Mouse (Mus musculus) thymus, postnatal 25 days (tissue): ENCODE results near the gene Nbas.

Experiments used
- DNase-seq: peaks from one replicate; pipeline ENCODE4 v3.0.0; 2022

Nbas gene

DNA sequence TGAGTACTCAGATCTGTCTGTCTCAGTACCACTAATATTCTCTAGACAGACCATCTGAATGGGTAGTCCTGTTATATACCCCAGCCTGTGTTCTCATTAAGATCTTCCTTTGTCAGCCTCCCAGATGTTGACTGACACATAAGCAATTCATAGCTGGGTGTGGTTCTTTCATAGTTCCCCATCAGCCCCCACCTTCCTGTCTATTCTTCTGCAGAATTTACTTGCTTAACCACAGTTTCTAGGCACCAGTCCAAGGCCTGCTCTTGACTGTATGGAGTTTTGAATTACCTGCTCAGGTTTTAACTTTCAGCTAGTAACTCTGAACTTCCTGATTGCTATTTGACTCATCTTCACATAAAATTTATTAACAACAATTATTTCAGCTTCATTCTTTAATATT lies 141.3 kb downstream of the Nbas start:
- peak; percentile 3 for DNase-seq

DNA sequence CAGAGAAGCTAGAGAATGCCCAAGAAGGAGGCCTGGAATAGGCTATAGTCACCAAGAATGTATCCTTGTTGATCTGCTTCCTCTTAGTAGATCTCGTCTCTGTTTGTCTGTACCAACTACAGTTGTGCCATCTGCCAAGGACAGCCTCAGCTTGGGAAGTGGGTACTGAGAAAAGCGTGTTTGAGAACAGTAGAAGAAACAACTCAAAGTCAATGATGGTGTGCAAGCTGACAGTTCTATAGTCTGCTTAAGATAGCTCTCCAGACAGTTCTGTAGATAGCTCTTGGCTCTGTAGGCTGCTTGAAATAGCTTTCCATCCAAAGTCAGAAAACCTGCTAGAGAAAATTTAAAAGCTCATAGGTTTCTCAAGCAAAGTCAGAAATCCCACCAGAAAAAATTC lies 149.7 kb downstream of the Nbas start:
- DNase-seq = no peak

DNA sequence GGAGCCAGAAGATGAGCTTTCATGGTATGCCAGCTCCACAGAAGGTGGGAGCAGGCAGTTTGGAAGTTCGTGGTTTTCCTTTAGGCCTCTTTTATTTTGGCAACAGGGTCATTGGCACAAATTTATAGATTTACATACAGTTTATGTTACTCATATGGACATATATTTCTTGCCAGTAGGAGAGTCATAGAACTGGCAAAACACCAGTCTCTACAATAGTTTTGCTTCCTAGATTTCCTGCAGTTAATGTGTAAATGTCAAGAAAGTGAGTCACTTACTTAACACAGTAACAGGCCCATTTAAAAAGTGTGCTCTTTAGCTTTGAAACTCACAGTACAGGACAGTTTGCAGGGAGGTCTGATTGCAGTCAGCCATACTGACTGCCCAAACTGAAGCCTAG lies 161.3 kb downstream of the Nbas start:
- DNase-seq = no peak

DNA sequence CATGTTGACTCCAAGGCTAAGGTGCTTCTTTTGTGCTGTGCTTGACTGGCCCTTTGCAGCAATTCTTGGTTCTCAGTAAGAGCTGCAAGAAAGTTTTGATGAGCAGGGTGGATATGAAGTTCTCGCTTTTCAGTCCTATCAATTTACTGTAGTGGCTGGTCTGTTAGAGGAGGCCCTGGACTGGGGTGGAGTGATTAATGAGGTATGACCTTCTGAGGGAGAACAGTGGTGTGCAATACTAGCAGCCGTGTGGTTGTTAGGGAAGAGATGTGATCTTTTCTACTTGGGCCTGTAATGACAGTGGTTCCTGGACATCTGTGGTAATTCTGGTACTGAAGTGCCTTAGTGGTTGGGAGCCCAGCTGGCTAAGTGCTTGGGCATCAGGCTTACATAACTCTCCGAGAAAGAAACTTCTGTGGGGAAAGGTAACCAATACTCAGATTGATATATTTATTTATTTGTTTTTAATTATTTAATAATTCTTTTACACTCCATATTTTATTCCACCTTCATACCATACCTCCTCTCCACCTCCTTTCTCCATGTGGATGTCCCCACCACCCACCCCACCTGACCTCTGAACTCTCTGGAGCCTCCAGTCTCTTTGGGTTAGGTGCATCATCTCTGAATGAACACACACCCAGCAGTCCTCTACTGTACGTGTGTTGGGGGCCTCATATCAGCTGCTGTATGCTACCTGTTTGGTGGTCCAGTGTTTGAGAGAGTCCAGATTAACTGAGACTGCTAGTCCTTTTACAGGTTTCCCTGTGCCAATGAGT lies 175.9 kb downstream of the Nbas start:
- no peak for DNase-seq

DNA sequence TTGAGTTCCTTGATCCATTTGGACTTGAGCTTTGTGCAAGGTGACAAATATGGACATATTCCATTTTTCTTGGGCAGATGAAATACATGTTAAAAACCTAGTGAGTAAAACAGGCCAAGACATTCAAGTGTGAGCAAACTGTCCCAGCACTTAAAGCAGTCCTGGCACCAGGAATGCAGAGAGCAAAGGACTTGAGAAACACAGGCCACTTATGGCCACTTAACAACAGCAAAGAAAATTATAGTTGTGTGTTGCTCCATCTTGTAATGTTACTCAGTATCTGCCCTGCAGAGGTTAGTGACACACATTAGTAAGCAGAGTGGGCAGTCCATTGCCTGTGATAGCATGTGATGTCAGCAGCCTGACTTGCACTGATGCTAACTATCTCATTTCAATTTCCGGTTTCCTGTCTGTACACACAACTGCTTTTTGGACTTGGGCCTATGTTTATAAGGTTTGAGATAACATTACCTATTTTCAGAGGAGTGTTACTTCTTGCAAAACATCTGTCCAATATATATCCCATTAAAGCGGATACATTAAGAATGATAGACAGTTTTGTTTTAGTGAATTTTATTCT lies 176.6 kb downstream of the Nbas start:
- DNase-seq = no peak

DNA sequence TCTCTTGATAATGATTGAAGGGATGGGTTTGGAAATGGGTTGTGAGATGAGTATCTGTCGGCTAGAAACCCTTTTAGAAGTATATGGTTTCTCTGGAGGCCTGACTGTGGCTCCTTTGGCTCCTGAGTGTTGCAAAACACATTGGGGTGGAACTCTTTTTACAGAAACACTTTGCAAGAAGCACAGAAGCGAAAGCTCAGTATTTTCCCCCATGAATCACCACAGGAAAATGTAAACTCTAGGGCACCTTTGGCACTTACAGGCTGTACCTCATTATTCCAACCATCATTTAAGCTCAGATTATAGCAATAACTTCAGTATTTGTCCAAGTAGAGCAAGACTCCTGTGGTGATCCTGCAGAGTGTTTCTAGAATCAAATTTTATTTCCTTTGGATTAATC lies 180.0 kb downstream of the Nbas start:
- no peak for DNase-seq

DNA sequence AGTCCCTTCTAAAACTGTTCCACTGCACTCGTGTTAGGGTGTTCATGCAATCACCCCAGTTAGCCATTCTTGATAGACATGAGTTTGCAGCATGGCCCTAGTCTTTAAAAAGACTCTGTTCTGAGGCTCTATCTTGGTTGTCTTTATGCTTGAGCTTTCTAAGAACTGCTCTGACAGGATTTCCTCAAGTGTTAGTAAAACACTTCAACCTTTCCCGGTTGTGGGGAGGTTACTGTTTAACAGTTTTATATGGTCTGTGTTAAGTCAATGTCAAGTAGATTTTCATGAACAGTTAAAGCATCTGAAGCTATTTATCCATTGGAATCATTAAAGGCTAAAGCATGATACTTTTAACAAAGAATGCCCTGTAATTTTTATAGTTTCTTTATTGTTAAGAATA lies 183.1 kb downstream of the Nbas start:
- DNase-seq = no peak

DNA sequence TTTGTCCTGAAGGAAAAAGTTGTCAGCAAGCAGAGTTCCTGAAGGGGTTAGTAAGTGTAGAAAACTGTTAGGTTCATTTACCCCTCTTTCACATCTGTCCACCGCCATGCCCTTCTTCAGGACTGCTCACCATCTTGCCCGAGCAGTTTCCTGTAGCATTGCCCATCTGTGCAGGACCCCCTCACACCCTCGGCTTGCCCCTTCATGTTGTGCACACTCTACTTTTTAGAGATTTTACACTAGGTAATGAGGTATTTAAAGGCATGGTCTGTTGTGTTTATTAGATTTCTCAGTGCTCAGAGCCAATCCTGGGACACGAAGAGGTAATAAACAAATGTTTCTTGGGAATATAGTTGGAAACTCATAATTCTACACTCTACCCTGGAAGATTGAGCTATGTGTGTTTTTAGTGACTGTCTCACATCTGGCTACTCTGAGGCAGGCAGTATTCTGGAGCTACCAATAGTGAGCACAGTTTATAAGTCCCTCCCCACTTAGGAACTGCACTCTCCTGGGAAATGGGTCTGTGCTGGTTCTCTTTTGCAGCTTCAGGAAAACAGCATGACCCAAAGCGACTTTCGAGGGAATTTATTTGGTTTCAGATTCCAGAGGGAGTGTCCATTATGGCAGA lies 191.4 kb downstream of the Nbas start:
- no peak for DNase-seq

DNA sequence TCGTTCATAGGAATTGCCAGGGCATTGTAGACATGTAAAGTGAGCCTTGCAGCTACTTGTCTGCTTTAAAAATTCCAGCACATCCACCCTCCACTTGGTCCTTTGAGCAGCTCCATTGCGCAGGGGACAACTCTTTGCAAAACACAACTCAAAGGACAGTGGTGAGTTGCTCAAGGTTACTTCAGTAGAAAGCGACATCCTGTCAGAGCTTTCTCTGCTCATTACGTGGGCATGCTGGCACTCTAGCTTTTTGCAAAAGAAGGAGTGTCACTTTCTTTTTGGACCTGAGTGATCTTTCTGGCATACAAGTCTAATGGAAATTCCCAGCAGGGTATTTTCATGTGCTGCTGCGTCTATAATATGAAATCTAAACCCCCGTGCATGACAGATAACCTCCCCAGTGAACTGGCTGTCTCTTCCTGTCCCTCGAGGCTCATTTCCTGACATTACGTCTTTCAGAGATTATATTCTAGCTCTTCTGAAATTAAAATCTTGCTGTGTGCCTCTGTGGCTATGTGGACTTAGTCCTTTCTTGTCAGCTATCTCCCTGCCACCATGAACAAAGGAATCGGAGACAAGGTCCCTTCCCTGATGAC lies 192.7 kb downstream of the Nbas start:
- no peak for DNase-seq

DNA sequence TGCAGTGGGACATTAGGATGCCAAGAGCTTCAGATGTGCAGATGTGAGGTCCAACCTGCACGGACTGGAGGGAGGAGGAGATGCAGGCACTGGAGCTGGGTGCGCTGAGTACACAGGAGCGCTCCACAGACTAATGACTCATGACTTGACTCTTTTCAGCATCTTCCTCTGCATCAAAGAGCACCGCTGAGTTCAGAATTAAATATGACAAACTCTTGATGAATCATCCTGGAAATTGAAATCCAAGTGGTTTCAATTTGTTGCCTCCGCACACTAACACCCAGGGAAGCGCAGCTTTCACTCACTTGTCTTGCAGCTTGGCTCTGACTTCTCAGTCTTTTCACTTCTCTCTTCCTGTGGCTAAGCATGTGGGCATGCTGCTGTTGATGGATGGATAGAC lies 193.5 kb downstream of the Nbas start:
- no peak for DNase-seq

DNA sequence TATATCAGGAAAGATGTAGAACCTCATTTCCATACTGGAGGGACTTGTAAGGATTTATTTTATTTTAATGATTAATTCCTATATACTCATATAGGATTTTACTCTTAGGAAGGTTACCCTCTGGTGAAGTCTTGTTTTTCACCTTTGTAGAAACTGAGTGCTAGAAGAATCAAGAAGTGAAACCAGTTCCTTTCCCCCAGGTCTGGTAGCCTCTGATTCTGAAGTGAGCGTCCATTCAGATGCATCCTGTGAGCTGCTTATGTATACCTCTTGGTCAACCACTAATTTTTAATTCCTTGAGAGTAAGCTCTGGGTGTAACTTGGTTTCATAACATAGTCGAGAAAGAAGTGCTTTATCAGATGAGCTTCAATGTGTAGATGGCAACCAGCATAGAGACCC lies 196.6 kb downstream of the Nbas start:
- no peak for DNase-seq

DNA sequence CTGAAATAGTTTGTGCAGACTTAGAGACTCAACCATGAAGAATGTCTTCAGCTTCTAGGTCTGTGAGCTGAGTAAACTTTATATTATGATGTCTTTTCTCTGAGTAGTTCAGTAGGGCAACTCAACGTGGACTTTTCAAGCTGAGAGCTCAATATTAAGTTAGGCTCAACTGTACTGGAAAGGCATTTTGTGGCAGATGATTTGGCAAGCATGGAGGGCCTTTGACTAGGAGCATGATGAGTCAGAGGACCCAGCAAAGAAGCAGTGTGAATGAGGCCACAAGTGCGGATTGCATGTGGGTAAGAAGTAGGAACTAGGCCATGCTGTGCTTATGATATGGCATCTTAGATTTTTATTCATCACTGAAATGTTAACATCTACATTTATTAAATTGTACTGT lies 205.9 kb downstream of the Nbas start:
- no peak for DNase-seq

DNA sequence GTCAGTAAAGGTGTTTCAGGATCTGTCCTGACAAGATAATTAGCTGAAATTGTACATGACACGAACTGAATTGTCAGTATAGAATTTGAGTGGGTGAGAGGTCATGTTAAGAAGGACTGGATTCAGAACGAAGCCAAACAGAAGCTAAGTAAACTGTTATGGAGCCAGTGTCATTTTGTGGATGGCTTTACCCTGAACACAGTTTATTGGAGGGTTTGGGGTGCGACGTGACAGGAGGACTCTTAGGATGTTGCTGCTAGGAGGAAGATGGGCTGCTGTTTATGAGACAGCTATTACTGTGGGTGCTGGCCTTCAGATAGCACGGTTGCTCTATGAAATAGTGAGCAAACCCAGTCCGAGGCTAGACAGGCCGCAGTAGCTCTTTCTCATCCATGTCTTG lies 210.2 kb downstream of the Nbas start:
- DNase-seq = no peak

DNA sequence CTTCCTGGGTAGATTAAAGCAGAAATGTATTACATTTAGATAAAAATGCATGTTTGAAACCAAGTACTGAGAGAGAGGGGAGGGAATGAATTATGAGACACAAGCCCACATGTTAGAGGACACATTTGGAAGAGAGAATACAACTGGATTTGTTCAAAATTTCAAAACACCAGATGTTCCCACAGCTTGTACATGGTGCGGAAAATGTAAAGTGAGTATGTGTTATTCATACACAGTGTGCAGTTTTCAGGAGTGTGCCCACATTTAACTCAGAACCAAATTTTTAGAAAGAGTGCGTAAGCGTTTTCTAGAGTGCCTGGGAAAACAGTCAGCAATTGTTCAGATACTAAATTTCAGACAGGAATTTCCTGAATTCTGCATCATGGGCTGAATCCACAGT lies 217.3 kb downstream of the Nbas start:
- DNase-seq = no peak

DNA sequence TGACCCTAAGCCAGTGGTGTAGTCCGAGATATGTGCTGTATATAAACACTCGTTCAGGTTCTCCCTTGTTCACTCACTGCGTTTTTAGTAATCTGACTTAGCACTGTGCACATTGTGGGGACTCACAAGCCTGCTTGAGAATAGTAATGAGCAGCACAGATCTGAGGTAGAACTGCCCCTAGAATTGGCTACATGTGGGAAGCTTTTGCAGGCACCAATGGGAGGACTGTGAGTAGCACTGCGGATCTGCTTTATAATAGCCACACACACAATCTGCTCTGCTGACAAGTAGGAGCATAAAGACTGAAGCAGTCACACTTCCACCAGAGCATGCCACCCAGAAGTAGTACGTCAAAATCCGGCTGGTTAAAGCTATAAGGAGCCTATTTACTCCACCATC lies 228.3 kb downstream of the Nbas start:
- DNase-seq = no peak

DNA sequence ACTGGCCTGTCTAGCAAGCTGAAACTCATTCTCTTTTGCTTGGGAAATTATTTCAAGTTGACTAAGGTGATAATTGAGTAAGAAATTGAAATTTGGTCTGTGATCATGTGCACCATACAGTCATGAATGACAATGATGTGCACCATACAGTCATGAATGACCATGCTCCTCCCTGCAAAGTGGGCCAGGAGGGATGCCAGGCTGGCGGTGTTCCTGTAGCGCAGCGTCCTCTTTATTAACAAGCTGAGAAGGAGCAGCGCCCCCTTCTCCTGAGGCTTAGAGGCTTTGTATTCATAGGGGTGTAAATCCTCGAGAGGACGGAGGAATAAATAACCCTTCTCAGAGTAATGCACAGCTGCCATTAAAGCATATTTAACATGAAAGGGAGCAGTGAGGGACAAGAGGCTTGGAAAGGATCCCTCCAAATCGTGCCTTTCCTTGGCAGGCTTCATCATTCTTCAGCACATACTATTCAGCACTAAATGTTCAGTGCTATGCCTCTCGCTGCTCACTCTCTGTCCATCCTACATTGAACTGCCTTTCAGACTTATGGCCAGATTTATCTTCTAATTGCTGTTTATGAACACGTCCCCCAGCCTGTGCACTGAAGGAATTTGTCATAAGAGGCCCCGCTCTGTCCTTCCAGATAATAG lies 230.4 kb downstream of the Nbas start:
- no peak for DNase-seq

DNA sequence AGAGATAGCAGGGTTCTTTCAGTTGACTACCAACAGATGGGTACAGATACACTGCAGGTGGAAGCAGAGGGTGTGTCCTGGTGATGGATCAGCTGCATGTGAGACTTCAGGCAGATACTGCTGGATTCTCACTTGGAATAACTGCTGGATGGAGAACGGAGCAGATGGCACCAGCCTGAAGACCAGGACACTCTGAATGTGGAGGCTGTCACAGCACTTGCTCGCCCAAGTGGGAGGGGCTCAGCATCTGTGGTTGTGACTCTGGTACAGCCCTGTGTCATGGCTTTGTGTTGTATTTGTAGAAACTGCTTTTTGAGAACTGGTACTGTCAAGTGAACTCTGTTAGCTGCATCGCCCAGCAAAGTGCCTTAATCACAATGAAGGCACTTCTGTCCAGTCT lies 231.3 kb downstream of the Nbas start:
- no peak for DNase-seq

DNA sequence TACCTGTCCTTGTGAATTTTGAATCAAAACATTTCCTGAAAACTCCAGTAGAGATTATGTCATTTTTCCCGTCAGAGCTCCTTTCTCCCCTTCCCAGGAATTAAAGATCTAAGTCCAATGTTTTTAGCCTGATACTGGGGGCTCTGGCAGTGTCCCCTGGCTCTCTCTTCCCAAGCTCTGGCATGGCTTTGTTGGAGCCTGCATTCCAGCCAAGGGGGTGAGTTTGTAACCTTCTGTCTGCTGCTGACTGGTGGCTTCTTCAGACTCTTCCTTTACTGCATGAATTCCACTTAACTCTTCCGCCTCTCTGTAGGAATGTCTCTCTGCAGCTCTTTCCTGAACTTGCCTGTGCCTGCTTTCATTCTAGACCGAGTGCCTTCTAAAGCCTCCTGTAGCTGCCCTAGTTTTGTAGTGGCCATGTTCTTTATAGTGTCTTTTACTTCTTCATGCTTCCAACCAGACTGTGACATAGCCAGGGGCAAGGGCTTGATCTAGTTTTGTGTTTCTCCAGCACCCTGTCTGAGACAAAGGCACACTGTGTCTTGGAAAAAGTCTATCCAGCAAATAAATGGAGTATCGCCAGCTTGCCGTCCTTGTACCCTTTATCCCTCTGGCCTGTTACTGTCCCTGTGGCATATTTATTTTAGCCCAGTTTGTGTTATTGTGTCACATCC lies 236.0 kb downstream of the Nbas start:
- DNase-seq = no peak

DNA sequence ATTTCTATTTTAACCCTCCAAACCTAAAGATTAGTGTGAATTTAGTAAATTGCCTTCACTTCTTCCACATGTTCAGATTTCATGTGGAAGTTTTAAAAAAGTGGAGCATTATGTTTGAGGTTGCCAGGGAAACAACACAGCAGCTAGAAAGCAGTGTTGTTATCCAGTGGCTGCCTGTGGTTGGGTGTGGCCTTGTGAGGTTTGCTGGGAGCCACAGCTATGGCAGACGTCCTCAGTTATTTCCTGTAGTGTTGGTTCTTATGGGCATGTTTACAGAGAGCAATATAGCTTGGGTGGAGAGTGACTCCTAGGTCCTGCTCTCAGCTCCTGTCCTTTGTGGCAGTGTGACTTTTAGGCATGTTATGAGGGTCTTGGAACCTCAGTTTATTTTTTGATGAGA lies 249.1 kb downstream of the Nbas start:
- no peak for DNase-seq

DNA sequence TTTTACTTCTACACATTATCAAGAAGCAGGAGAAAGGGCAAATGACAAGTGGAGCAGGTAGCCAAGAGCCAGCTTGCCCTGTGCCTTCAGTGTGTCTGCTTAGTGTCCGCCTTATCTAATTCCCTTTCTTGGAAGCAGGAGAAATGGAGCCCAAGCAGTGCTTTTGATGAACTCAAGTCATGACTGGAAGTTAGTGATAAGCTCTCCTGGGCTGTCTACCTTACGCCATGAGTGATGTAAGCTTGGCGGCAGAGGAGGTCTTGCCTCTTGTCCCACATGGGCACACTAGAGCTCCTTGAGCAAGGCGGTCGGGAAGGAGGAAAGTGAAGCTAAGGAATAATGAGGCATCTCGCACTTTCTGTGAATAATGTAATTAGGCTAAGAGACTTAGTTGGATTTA lies 250.5 kb downstream of the Nbas start:
- DNase-seq = no peak

DNA sequence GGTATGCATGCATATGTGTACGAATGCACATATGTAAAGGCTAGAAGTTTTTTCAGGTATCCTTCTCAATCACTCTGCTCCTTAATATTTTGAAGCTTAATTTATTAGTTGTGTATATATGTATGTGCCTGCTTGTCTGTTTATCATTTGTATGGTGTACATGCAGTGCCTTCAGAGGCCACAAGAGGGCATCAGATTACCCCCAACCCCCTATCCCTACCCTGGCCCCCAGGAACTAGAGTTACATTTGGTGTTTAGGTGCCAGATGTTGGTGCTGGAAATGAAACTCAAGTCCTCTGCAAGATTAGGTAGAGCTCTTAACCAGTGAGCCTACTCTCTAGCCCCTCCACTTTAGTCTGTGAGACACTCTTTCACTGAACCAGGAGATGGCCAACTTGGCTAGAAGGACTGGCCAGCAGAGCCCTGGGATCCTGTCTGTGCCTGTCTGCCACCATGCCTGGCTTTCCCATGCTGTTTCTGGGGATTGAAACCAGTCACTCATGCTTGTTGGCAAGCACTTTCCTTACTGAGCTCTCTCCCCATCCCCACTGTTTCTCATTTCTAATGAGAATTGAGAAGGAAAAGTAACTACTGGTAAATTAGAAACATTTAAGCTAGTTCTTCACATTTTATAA lies 263.9 kb downstream of the Nbas start:
- peak; percentile 18 for DNase-seq

DNA sequence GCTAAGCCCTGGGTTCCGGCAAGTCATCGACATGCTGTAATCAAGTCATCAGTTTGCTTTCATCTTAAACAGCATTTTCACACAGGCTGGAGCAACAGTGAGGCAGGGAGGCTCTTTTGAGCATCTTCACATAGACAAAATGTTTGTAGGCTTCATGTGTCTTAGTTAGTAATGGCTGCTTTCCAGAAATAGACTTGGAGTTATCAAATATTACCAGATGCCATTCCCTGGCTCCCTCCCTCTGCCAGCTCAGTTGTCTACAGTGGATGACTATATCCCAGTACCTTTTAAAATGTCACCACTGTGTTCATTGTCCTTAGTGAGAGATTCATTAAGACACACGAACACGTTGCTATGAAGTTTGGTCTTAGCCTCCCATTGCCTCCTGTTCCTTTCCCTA lies 270.2 kb downstream of the Nbas start:
- no peak for DNase-seq

DNA sequence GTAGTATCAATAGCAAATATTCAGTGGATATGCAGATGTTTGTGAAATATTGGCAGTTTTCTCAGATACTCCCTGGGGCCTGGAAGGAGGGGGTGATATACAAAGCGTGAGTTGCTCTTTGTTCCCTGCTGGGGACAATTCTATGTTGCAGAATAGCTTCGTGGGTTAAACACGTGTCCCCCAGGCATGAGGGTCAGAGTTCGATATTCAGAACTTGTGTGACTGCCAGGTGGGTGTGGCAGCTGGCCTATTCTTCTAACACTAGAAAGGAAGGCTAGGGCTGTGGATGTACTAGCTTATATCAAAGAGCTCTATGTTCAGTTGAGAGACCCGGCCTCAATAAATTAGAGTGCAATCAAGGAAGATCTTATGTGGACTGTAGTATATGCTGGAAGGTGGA lies 274.9 kb downstream of the Nbas start:
- DNase-seq = no peak
